In the genomic region with DNA sequence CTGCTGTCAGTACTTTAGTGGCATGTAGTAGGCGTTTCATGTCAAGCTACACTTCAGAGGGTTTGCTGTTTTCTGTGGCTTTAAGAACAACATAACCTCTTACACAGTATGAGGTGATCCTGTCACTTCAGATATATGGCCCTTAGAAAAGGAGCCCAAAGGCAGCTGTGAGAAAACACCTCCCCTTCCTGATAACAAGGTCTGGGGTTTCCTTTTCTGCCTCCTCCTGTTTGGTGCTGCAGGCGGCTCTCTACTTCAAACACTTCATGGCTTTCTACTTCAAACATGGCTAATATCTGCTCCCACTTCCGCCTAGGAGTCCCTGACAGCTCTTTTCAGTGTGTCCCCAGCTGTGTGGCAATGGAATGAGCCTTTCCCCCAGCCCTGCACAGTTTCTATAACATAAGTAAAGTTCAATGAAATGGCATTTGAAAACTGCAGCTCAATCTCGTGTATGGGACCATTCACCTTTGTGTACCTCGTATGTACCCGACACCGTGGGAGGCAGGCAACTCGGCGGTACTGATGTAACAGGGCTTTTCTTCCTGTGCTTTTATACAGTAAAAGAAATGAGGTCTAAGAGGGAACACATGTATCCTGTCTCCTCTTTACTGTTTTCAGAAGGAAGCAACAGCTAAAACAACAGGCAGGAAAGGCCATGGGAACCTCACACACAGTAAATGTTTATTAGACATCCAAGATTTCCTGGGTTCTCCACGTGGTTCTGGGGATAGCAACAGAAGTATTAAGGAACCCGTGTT, we compare ENCODE assay signal across 8 mouse cellular contexts. TPM values are rescaled to one million over a fixed set of nuclear protein-coding genes. Genes with fewer than 3 reads are reported as not detected.
DNase-seq lines count a peak whose midpoint lies in the region; ATAC-seq lines count a peak whose summit lies in the region.

No protein-coding gene starts in this region.

- peak; percentile 67; the same call in 1 of the 2 replicates for ATAC-seq in heart, embryonic 12.5 days (ENCODE audit: insufficient number of reproducible peaks, low FRiP score)

- 34% methylated on average over 11 of the region's 11 CpGs for WGBS in heart, embryonic 12.5 days

- H3K4me2 ChIP-seq in heart, embryonic 12.5 days = peak overlapping the region; percentile 35

- DNase-seq in heart, adult 18-20 months = no peak
- peak; percentile 45 for DNase-seq in embryo, embryonic 10.5 days (ENCODE audit: low spot score)
- DNase-seq in kidney, postnatal 4 days = peak; percentile 37 to 55
- peak; percentile 35 for DNase-seq in neural tube, embryonic 10.5 days (ENCODE audit: extremely low spot score, low spot score)
- DNase-seq in ovary, adult 18-20 months (ENCODE audit: low spot score) = no peak
- DNase-seq in natural killer cell, adult 2 months (ENCODE audit: low spot score in 2 of 2) = no peak
- no peak for DNase-seq in gastrocnemius, postnatal 10 days

- no peak overlapping the region for H3K4me3 ChIP-seq in heart, embryonic 12.5 days

- peaks cover 36% of the 10 kb centered on the region for H3K4me1 ChIP-seq in heart, embryonic 12.5 days (replicated peaks)

- H3K27me3 ChIP-seq in heart, embryonic 12.5 days (replicated peaks) = peaks cover 7% of the 10 kb centered on the region; the same call in 1 of the 2 replicates

- H3K36me3 ChIP-seq in heart, embryonic 12.5 days = no peaks in the 10 kb centered on the region

- H3K27ac ChIP-seq in heart, embryonic 12.5 days (ENCODE audit: poor library complexity, severe bottlenecking) = peak overlapping the region; percentile 60

- H3K9me3 ChIP-seq in heart, embryonic 12.5 days (replicated peaks) = no peaks in the 10 kb centered on the region; the same call in 1 of the 2 replicates

- H3K9ac ChIP-seq in heart, embryonic 12.5 days = no peak overlapping the region

RNA-seq across cellular contexts. Expression of gene Stard13, which starts 13.7 kb away (rescaled TPM):
- 3.2 and 4.1 TPM in 2 replicates for polyA plus RNA-seq in heart, embryonic 12.5 days (2016; fragmentation: Nextera tagmentation; extraction: Ambion mirVana)
- 10 to 100 TPM; 27.0 to 32.0 TPM for total RNA-seq in heart, adult 18-20 months (2021)
- 10 to 100 TPM; 19.1 to 26.0 TPM for total RNA-seq in gastrocnemius, postnatal 10 days (2021)

Comparison
In these comparisons a context has a peak if more than half of its experiments do, and no peak if none do; other contexts are left out.
1. DNase-seq: peak in embryo, embryonic 10.5 days (single experiment), kidney, postnatal 4 days (2 of 2) and neural tube, embryonic 10.5 days (single experiment); none in heart, adult 18-20 months (0 of 2), ovary, adult 18-20 months (single experiment), natural killer cell, adult 2 months (0 of 2) and gastrocnemius, postnatal 10 days (single experiment).